Mouse (Mus musculus): ENCODE measurements at regions not wholly inside any gene's neighbourhood (a gene's known extent, or its start where the extent isn't known, plus 50 kb on each side); places are given as distances from the start of the nearest gene placed in this dataset.

DNA sequence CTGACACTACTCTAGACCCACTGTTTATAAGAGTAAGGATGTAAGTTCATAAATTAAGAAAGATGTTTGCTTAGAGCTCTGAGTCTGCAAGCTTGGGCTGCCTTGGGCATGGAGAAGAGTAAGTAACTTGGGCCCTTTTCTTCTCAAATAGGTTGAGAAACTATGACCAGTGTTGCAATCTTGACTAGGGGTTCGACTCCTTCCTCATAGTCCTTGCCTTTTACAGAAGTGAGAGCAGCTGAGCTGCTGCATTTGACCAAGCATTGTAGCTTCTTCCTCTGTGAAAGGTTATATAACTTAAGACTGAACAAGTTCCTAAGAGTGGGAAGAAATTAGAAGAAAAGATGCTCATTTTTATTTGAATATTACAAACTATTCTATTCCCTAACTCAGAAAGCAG is 693.5 kb downstream of the Cypt12 start:
- TF ChIP-seq EP300 (optimal IDR thresholded peaks at IDR 0.05) (no peak), CTCF (IDR thresholded peaks at IDR 0.05; ENCODE audit: low read depth) (no peak)

Data from stomach, postnatal 0 days (tissue).